Mouse (Mus musculus) common myeloid progenitor, adult 5-6 weeks (primary cell): ENCODE results near the gene Tm7sf3. TPM values are rescaled to one million over a fixed set of nuclear protein-coding genes. Genes with fewer than 3 reads are reported as not detected.

Source experiments
- ATAC-seq: replicated peaks from 2 replicates; pipeline ENCODE4 v1.8.0; 2016; ENCODE audit warnings: low read depth, mild to moderate bottlenecking, moderate TSS enrichment, inconsistent platforms; ENCODE audit not compliant: poor library complexity, severe bottlenecking
- total RNA-seq: library from RNA; stranded (forward); fragments of 200-1000, 187-1606 nt; gene quantifications from 2 replicates; pipeline ENCODE4 v1.2.3, GENCODE M21; 2017

Tm7sf3 gene
- total RNA-seq, 1 experiment from 2014 or later, result 55.6 TPM

- ATAC-seq, result peak; percentile 91
Measured at GRCm38 (mm10) chr6:146662679-146663078, 20.1 kb upstream of the Tm7sf3 start.

GRCm38 (mm10) chr6:146661655-146662054 is 19.0 kb upstream of the Tm7sf3 start:
- 0 out of 2 replicates have a peak, but pooled peaks have one; percentile 30 for ATAC-seq

GRCm38 (mm10) chr6:146660591-146660990 is 18.0 kb upstream of the Tm7sf3 start:
- ATAC-seq, result peak; percentile 45; the same call in 1 of the 2 replicates

- no peak for ATAC-seq
Measured at GRCm38 (mm10) chr6:146653197-146653596, 10.6 kb upstream of the Tm7sf3 start.

GRCm38 (mm10) chr6:146651431-146651830 is 8.8 kb upstream of the Tm7sf3 start:
- no peak for ATAC-seq

GRCm38 (mm10) chr6:146650013-146650412 is 7.4 kb upstream of the Tm7sf3 start:
- ATAC-seq, result no peak

- no peak for ATAC-seq
Measured at GRCm38 (mm10) chr6:146643184-146643570, 553 bp upstream of the Tm7sf3 start.

- peak; percentile 9 for ATAC-seq
Measured at GRCm38 (mm10) chr6:146641621-146642210, 908 bp downstream of the Tm7sf3 start.

- no peak for ATAC-seq
Measured at GRCm38 (mm10) chr6:146640991-146641390, 1.6 kb downstream of the Tm7sf3 start.

- peak; percentile 26; the same call in 1 of the 2 replicates for ATAC-seq
Measured at GRCm38 (mm10) chr6:146640068-146640965, 2.3 kb downstream of the Tm7sf3 start.

- no peak for ATAC-seq
Measured at GRCm38 (mm10) chr6:146636482-146636881, 6.1 kb downstream of the Tm7sf3 start.

GRCm38 (mm10) chr6:146634759-146635606 is 7.6 kb downstream of the Tm7sf3 start:
- ATAC-seq, result no peak

- ATAC-seq, result peak; percentile 37; the same call in 1 of the 2 replicates
Measured at GRCm38 (mm10) chr6:146634015-146634722, 8.5 kb downstream of the Tm7sf3 start.

GRCm38 (mm10) chr6:146633629-146634014 is 9.0 kb downstream of the Tm7sf3 start:
- ATAC-seq, result no peak

GRCm38 (mm10) chr6:146633097-146633496 is 9.5 kb downstream of the Tm7sf3 start:
- ATAC-seq, result no peak

- no peak for ATAC-seq
Measured at GRCm38 (mm10) chr6:146632403-146632802, 10.2 kb downstream of the Tm7sf3 start.

- ATAC-seq, result no peak
Measured at GRCm38 (mm10) chr6:146631847-146632246, 10.8 kb downstream of the Tm7sf3 start.

GRCm38 (mm10) chr6:146630961-146631360 is 11.7 kb downstream of the Tm7sf3 start:
- peak; percentile 17 for ATAC-seq

- ATAC-seq, result peak; percentile 72
Measured at GRCm38 (mm10) chr6:146629781-146630756, 12.6 kb downstream of the Tm7sf3 start.
